Mouse (Mus musculus) heart, adult 2 months (tissue): ENCODE results near the gene Slc7a5.

Source experiments
- CTCF ChIP-seq: fragments of 200-600 bp; IDR thresholded peaks from 2 replicates; pipeline ENCODE4 v1.8.1; 2022; ENCODE audit warnings: antibody characterized with exemption, mild to moderate bottlenecking, moderate library complexity
- EP300 ChIP-seq: fragments of 200-500 bp; IDR thresholded peaks from 2 replicates; pipeline ENCODE4 v1.6.1; 2011; ENCODE audit warnings: low read depth, low read length, control low read depth; ENCODE audit not compliant: insufficient read depth
- POLR2A ChIP-seq: fragments of 200-500 bp; IDR thresholded peaks from 2 replicates; pipeline ENCODE4 v1.6.1; 2011; ENCODE audit warnings: mild to moderate bottlenecking, low read depth, low read length, control low read depth; ENCODE audit not compliant: insufficient read depth

GRCm38 (mm10) chr8:121930047-121930446 lies 22.6 kb upstream of the Slc7a5 start:
- TF ChIP-seq CTCF = no peak
- no peak for TF ChIP-seq POLR2A
- TF ChIP-seq EP300 = no peak
